Mouse (Mus musculus) heart, postnatal 25 days (tissue): ENCODE data around the gene Iscu. TPM values are rescaled to one million over a fixed set of nuclear protein-coding genes. Genes with fewer than 3 reads are reported as not detected.
A peak's percentile ranks its signal among the peaks of the same experiment; 100 is the strongest.
"Not testable (repeated sequence)": the region's sequence is repeated elsewhere in the genome, so short reads cannot be mapped to it uniquely, and the experiment has no call there.

ENCODE experiments used
- DNase-seq: peaks from one replicate; pipeline ENCODE4 v3.0.0; 2022; ENCODE audit warnings: low spot score
- intact Hi-C: fragments of 180-260 bp; cut with DNase I; formaldehyde crosslinking; loops from one replicate; pipeline ENCODE4 v1.15.1; 2025
- total RNA-seq, 2 experiments: library from RNA; stranded (reverse); gene quantifications; 2 replicates each; pipeline ENCODE4 v1.2.3; 2021

Iscu gene
- total RNA-seq, 2 experiments from 2014 or later, result 164 to 165 TPM

DNA sequence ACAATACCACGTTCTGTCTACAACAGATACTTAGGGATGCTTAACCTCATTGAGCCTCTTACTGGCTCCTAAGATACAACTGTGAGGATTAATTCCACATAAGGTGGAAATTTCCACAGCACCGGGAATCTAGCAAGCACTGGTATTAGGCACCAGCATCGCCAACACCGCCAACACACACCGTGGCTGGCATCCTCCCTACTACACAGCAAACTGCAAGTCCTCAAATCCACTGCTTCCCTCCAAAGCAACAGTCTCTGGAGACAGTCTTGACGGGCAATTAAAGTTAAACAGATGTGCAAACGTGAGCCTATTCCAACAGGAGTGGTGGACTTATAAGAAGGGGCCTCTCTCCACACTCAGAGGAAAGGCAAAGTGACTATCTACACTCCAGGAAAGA lies 8.7 kb downstream of the Iscu start:
- no peak for DNase-seq
- intact Hi-C loops, result no loop called here

DNA sequence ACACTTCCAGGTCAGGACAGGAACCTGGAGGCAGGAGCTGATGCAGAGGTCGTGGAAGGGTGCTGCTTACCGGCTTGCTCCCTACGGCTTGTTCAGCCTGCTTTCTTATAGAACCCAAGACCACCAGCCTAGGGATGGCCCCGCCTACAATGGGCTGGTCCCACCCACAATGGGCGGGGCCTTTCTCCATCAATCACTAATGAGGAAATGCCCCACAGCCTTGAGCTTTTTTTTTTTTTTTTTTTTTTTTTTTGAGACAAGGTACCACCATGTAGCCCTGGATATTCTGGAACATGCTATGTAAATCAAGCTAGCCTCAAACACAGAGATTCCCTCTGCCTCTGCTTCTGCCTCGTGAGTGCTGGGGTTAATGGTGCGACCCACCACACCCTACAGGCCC lies 9.3 kb downstream of the Iscu start:
- no peak for DNase-seq
- intact Hi-C loops, result no loop called here

DNA sequence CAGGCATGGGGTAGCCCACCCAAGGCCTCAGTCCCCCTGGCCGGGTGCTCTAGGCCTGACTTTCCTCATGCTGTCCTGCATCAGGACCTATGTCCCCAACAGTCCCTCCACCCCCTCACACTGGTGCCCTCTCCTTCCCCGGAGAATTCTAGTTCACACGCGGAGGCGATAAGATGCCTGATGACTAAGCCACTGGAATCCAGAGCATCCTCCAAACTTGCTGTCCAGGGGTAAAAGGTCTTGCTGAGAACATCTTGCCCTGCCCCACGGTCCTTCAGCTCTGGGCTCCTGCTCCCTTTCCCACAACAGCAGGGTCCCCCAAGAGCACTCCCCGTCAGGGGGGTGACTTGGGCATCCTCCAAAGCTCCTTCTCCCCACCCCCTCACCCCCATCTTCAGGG lies 10.1 kb downstream of the Iscu start:
- DNase-seq, result peak; percentile 33
- intact Hi-C loops, result no loop called here

DNA sequence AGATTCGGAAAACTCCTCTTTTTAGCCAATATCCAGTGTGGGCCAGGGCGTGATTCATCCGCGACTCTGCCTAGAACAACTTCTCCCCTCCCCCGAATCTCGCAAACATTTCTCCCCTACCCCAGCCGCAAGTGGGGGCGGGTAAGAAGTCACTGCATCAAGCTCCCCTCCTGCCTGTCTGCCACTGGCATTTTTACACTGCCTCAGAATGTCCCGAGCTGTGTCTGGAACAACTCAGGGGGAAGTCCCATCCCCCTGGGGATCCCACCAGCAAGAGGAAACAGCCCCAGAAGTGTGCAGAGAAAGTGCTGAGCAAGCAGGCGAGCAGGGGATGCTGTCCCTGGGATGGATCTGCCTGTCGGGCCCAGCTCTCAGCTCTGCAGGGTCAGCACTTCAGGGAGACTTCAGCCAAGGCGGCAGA lies 11.0 kb downstream of the Iscu start:
- intact Hi-C loops, result no loop called here
- DNase-seq, result peak; percentile 67

DNA sequence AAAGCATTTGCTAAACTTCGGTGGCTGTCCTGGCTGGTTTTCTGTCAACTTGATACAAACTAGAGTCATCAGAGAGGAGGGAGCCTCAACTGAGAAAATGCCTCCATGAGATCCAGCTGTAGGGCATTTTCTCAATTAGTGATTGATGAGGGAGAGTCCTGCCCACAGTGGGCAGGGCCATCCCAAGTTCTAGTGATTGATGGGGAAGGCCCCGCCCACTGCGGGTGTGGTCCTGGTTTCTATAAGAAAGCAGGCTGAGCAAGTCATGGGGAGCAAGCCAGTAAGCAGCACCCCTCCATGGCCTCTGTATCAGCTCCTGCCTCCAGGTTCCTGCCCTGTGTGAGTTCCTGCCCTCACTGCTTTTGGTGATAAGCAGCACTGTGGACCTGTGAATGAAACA lies 11.6 kb downstream of the Iscu start:
- intact Hi-C loops, DNase-seq: not testable (repeated sequence)

DNA sequence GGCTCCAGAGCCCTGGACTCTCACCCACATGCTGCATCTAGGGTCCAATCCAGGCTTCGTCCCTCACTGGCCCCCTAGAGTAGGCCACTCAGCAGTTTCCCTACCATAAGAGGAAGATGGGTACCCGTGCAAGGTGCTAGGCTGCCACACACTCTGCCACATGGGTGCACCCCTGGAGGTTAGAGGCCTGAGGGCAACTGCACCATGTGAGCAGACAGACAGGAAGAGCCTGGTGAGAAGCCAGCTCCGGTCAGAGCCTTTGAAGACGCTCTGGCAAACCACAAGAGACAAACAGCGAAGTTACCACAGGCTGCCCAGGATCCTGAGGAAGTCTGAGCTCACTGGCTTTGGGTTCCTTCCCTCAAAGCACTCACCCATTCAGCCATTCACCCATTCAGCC lies 14.4 kb downstream of the Iscu start:
- intact Hi-C loops, result no loop called here
- no peak for DNase-seq

DNA sequence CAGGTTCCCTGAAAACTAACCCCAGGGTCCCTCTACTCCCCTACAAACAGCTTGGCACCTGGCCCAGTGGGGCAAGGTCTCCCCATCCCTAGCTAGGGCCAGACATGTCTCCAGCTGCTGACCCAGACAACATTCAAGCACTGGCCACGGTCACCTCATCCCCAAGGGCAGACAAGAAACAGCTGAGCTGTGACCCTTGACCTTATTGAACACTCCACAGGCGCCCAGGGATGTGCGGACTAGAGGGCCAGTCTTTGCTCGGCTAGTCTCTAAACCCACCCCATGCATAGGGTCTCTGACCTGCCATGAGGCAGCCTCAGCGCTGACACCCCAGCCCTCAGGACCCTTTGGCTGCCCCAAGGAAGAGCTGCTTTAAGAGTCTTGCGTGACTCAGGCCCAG lies 16.1 kb downstream of the Iscu start:
- DNase-seq, result no peak
- intact Hi-C loops, result no loop called here

DNA sequence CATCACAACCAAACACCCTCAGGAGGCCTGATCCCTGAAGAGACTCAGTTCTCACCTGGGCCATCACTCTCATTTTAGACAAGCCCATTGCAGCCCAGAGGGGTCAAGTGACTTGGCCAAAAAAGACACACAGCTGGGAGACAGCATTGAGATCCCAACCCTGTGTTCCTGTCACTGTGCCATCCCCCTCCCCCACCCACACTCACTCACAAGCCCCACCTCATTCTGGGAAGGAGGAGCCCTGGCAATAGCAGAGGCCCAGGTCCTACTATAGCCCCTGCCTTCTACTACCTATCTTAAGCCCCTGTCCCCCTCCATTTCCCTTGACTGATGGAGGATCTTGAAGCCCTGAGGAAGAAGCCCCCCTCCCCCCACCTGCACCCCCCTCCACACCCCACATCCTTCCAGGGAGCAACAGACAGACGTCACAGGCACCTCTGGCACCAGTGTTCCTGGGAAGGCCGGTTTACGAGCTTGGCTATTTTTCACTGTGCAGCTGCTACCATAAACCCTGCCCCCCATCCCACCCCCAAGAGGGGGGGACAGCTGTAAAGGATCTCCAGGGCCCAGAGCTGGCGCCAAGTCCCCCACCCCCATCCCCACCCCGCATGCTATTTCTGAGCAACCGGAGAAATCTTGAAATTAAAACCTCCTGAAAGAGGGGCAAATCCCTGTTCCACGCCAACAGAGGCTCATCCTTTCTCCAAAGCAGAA lies 16.7 kb downstream of the Iscu start:
- intact Hi-C loops, result no loop called here
- no peak for DNase-seq

DNA sequence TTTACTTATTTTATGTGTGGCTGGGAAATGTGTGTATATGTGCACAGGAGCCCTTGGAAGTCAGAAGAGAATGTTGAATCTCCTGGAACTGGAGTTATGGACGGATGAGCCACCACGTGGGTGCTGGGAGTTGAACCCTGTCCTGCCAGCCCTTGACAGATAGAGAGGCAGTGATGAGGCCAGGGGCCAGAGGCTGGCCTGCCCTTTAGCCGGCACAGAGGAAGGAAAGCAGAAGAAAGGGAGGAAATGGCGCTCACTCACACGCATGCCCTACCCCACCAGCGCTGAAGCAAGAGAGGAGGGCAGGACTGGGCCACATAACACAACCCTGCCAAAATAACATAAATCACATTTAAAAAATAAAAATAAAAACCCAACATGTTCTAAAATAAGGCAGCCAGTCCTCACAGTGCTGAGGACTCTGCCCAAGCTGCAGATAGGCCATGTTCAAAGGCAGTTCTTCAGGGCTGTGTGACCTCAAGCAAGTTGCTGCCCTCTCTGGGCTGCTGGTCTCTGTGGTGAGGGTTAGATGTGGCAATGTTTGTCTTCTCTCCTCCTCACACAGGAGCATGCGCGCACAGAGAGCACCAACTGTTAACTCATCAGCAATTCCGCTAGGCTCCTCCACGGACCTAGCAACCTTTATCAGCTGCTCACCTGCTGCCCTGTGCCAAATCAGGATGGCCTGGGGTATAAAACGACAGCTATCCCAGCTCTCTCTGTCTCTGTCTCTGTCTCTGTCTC lies 18.1 kb downstream of the Iscu start:
- intact Hi-C loops, result no loop called here
- DNase-seq, result no peak

DNA sequence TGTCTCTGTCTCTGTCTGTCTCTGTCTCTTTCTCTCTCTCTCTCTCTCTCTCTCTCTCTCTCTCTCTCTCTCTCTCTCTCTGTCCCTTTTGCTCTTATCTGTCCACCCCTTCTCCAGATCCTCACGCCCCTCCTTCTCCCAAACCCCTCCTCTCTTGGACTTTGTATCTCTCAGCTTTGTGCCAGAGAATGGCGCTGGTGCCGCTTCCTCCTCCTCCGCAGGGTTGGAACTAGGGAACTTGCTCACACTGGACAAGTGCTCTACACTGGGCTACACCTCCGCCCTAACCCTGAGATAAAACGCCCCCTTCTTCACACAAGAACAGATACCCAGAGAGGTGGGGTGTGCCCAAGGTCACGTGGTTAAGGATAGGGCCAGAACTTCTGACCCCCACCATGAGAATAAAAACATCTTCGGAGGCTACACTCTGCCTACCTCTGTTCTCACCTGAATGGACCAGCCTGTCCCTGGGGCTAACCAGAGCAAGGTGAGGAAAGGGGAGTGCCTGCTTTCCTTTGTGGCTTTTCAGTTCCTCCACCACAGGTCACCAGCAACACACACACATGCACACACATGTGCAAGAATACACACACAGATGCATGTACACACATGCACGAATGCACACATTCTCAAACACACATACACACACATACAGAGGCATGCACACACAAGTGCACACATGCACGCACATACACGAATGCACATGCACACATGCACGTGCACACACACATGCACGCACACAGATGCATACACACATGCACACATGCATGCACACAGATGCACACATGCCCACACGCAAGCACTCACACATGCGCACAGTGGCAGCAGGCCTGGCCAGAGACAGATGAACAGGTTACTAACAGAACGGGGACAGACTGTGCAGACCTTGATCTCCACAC lies 18.9 kb downstream of the Iscu start:
- intact Hi-C loops, result no loop called here
- DNase-seq, result no peak

DNA sequence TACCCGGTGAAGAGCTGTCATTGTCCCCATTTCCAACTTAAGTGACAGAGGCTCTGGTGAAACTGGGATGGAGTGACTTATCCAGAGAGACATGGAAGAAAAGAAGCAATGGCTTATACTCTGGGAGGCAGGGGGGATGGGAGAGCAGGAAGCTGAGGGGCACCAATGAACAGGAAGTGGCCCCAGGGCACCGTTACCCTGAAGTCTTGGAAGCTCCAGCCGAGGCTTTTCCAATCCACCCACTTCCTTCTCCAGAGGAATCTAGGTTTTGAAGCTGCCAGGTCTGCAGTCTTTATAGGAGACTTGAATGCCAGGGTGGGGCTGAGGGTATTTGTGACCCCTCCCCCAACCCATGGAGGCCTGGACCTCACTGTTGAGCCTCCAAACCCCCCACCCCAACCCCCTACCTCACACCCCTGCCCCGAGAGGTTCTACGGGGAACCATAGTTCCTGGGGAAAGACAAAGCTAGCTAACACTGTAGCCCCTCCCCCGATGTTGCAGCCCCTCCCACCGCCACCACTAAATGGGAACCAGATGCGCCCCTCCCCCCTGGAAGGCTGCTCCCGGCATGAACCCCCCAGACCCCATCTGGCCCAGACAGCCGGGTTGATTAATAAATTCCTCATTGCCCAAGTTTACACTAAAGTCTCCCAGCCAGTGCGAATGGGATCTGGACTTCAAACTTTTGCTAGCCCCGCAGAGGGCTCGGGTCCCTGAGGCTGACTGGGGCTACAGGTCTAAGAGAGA lies 24.0 kb downstream of the Iscu start:
- DNase-seq, result no peak
- intact Hi-C loops, result no loop called here

DNA sequence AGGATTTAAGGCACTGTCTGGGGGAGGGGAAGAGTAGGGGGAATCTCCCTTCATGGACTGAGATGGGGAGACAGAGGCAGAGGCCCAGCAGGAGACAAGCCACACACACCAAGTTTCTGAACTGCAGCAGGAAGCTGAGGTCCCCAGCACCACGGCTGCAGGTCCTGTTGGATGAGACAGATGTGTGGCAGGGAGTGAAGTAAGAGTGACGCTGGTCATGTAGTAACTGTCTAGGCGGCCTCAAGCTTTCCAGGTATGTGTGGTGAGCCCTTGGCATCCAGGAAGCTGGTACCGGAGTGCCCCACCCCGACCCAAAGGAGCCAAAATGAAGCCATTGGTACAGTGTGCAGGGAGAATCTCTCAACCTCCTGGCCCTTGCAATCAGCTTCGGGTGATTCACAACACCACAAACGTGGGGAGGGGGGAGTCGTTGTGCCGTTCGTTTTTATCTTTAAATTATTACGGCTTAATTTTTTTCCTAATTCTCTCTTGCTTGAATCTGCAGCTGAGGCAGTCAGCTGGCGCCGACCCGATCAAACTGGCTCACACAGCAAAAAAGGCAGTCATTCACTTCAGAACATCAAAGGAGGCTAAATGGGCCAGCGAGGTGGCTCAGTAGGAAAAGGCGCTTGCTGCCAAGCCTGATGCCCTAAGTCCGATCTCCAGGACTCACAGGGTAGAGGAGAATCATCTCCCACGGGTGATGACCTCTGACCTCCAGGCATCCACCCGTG lies 24.8 kb downstream of the Iscu start:
- intact Hi-C loops, result no loop called here
- no peak for DNase-seq

DNA sequence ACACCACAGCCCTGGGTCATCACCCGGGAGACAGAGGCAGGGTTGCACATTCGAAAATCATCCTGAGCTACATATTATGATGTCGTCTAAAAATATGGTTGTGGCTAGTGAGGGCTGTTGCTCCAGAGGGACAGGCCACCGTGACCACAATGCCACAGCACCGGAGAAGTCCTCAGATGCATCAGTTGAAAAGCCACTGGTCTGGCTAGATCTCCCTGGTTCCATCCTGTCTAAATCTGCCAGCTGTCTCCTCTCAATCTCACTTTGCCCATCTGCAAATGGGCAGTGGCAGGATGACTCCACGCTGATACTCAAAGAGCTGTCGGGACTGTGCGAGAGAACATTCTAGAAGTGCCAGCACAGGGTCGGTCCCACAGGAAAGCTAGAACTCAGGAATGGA lies 26.0 kb downstream of the Iscu start:
- intact Hi-C loops, result no loop called here

DNA sequence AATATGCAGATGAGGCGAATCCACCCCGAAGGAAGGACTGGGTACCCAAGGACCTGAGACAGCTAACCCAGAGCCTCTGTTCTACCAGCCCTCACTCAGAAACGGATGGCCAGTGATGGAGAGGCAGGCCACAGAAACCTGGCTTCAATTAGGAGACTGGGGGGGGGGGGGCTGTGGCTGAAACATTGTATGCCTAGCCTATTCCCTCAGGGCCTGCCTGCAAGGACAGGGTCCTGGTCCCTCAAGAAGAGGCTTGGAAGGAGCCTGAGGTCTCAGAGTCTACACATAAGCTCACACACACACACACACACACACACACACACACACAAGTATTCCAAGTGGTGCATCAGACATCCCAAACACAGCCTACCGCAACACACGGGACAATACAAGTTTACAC lies 27.1 kb downstream of the Iscu start:
- no peak for DNase-seq
- intact Hi-C loops, result no loop called here

More for the DNA sequence above, 26.0 kb downstream of the Iscu start:
- DNase-seq, result no peak

DNA sequence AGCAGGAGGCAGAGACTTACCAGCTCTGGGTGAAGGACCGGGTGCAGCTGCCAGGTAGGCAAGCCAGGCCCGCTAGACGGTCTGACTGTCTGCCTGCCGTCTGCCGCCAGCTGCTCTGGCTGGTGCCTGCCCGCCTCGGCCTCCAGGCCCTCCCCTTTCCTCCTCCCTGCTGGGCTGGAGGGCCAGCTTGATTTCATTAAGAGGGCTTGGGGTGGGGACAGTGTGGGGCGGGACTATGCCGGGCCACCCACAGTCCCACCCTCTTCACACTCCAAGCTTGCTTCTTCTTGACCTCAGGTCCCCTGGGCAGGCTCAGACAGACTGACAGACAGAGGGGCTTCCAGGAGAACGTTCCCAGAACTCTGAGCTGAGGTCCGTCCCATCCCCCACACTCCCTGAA lies 27.7 kb downstream of the Iscu start, which contains the start of gene Tmem119:
Tmem119 (minus strand) TSS at position 237 of the 400 bp plus-strand sequence.
- peak; percentile 70 for DNase-seq
- intact Hi-C loops, result no loop called here

DNA sequence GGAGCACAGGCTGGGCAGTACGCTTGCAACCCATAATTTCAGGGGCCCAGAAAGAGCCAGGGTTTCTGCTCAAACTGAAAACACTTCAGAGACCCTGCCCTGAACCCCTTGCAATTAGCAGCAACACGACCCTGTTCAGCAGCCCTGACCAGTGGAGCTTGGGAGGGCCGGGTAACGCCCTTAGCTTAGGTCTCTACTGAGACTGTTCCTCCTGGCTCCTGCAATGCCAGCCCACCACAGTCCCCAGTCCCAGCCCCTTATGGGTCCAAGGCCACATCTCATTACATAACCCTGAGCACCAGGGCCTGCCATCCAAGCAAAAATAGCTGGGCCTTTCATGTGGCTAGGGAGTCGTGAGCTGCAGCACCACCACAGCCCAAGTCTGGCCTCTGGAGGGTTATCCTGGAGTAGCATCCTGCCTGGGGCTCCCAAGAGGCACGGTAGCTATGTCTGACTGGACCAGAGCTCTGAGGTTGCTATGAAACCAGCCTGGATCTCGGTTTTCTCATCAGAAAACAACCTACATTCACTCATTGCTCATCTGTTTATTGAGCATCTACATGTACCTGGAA lies 31.9 kb downstream of the Iscu start:
- intact Hi-C loops, result no loop called here
- no peak for DNase-seq

DNA sequence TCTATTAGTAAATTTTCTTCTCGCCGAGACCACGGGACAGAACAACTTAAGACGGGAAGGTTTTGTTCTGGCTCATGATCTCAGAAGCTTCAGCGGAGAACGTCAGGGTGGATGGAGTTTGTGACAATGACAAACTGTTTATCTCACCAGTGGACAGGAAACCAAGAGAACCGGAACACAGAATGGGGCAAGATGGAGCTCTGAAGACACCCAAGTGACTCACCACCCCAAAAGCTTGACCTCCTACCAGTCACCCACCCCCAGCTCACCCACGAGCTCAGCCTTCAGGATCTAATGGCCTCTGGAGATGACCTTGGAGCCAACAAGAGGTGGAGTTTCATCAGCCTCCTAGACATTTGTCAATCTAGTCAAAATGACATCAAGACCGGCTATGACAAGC lies 32.8 kb downstream of the Iscu start:
- intact Hi-C loops, result no loop called here
- no peak for DNase-seq

DNA sequence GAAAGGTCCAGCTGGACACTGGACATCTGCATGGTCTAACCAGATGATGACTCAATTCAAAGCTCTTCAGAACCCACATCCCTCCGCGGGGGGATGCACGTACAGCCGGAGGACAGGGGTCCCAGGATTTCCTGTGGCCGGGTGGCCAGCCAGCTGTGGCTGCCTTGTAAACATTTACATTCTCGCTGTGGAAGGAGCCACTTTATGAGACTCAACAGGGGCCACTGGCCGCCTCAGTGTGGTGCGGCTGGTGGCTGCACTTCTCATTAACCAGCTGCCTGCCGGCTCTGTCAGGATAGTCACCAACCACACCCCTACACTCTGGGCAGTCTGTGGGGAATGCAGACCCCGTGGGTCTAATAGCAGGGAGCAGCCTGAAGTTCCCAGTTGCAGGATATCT lies 33.9 kb downstream of the Iscu start:
- no peak for DNase-seq
- intact Hi-C loops, result no loop called here

DNA sequence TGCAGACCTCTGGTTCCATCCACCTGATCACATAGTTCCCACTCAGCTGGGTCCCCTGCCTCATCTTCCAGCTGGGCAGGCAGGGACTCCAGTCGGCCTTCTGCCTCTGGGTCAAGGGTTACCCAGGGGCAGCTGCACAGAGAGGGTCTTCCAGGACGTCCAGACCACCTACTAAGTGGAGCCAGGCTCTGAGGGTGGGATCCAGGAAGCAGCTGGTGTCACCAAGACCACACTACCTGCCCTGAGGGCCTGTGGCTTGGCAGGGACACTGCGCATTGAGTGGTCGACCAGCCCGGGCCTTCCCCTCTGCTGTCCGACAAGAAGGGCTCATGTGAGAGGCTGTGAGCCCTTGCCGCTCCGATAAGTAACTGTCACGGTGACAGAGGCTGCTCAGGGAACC lies 35.2 kb downstream of the Iscu start:
- intact Hi-C loops, result no loop called here
- no peak for DNase-seq
